ENCODE assay signal across 17 mouse cellular contexts in the genomic region with DNA sequence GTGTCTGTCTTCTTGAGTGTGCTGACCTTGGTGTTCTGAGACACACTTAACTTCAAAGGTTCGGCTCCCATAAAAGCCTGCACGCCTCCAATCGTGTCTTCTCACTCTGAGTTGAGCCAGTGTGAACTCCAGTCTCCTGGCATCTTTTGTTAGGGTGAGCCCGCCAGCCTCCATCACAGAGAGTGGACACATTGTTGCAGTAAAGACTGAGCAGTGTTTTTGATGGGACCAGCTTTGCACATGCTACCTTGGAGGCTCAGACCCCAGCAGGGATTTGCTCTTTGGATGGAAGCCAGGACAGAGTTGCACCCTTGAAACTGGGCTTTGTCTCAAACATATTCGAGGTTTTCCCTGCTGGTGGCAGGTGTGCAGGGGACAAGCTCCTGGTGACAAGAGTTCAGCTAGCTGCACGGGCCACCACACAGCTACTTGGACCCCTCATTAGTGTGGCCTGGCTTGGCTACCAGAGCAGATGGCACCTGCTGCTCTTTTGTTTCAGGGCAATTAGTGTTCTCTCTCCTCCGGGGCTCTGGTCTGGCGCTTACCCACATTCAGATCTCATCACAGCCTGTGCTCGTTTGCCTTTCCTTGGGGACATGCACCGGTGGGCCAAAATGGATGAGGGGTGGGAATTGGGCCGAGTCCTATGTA.
DNase-seq lines count a peak whose midpoint lies in the region; ATAC-seq and TF ChIP-seq lines count a peak whose summit lies in the region.
"Had no signal": no experiment of that assay in that cellular context is flagged by ENCODE, and none has a peak within 500 bp of the region (broad histone marks: within the 10 kb centered on the region; RNA-seq: fewer than 3 reads in every experiment).

No protein-coding gene starts in this region.

- WGBS in embryonic facial prominence, embryonic 14.5 days, result 69% methylated on average over 11 of the region's 11 CpGs
- WGBS in midbrain, embryonic 13.5 days, result 42% methylated on average over 11 of the region's 11 CpGs

- ATAC-seq in embryonic facial prominence, embryonic 14.5 days (ENCODE audit: low read depth), result no peak
- 0 out of 2 replicates have a peak, but pooled peaks have one; percentile 43 for ATAC-seq in midbrain, embryonic 13.5 days
- ATAC-seq: intestine, postnatal 0 days had no signal

- H3K4me1 ChIP-seq in embryonic facial prominence, embryonic 14.5 days (ENCODE audit: control insufficient read depth, insufficient read depth, low read length), result no peaks in the 10 kb centered on the region
- peaks cover 12% of the 10 kb centered on the region; the same call in 1 of the 2 replicates for H3K4me1 ChIP-seq in midbrain, embryonic 13.5 days (replicated peaks)
- H3K4me1 ChIP-seq: heart, embryonic 13.5 days; limb, embryonic 12.5 days; liver, embryonic 15.5 days had no signal

- H3K4me3 ChIP-seq in layer of hippocampus, adult 2 months, result no peak overlapping the region
- H3K4me3 ChIP-seq in embryonic facial prominence, embryonic 14.5 days (ENCODE audit: low read depth, low read length), result no peak overlapping the region
- no peak overlapping the region for H3K4me3 ChIP-seq in midbrain, embryonic 13.5 days (replicated peaks)
- H3K4me3 ChIP-seq: erythroblast, embryonic 14.5 days; heart, embryonic 13.5 days; limb, embryonic 12.5 days; liver, embryonic 15.5 days had no signal

- peak overlapping the region; percentile 61 for H3K27ac ChIP-seq in layer of hippocampus, adult 2 months
- H3K27ac ChIP-seq in embryonic facial prominence, embryonic 14.5 days (replicated peaks; ENCODE audit: low read depth, low read length), result no peak overlapping the region
- no peak overlapping the region for H3K27ac ChIP-seq in midbrain, embryonic 13.5 days
- H3K27ac ChIP-seq: heart, embryonic 13.5 days; limb, embryonic 12.5 days; liver, embryonic 15.5 days had no signal

- H3K36me3 ChIP-seq in embryonic facial prominence, embryonic 14.5 days (ENCODE audit: control insufficient read depth, insufficient read depth, low read length), result no peaks in the 10 kb centered on the region
- no peaks in the 10 kb centered on the region for H3K36me3 ChIP-seq in midbrain, embryonic 13.5 days
- H3K36me3 ChIP-seq: heart, embryonic 13.5 days; limb, embryonic 12.5 days; liver, embryonic 15.5 days had no signal

- H3K4me2 ChIP-seq in embryonic facial prominence, embryonic 14.5 days (ENCODE audit: low read depth, low read length), result no peak overlapping the region
- no peak overlapping the region for H3K4me2 ChIP-seq in midbrain, embryonic 13.5 days (replicated peaks)
- H3K4me2 ChIP-seq: heart, embryonic 13.5 days; limb, embryonic 12.5 days; liver, embryonic 15.5 days had no signal

- no peak overlapping the region for H3K9ac ChIP-seq in embryonic facial prominence, embryonic 14.5 days (ENCODE audit: low read depth, low read length)
- no peak overlapping the region for H3K9ac ChIP-seq in midbrain, embryonic 13.5 days (replicated peaks)
- H3K9ac ChIP-seq: heart, embryonic 13.5 days; limb, embryonic 12.5 days; liver, embryonic 15.5 days had no signal

- DNase-seq in layer of hippocampus, adult 2 months (ENCODE audit: low spot score in 2 of 2), result no peak
- no peak for DNase-seq in layer of hippocampus, adult 8-10 months (ENCODE audit: low spot score in 2 of 2)
- DNase-seq in brain, embryonic 14.5 days (ENCODE audit: low read depth), result peak; percentile 91
- DNase-seq in embryonic facial prominence, embryonic 14.5 days (ENCODE audit: low spot score), result peak; percentile 27
- DNase-seq in embryo, embryonic 10 days (ENCODE audit: low spot score), result no peak
- no peak for DNase-seq in kidney, adult 18-20 months
- DNase-seq: adrenal gland, postnatal 25 days; heart, postnatal 4 days; kidney, postnatal 25 days; right cerebral cortex, postnatal 4 days had no signal

- TF ChIP-seq POLR2A in brain, embryonic 14.5 days (IDR thresholded peaks at IDR 0.05; ENCODE audit: borderline replicate concordance, extremely low read depth, insufficient read depth, insufficient read length, poor library complexity, severe bottlenecking), result no peak

- TF ChIP-seq CTCF in layer of hippocampus, adult 2 months (conservative IDR thresholded peaks at IDR 0.05), result no peak
- no peak for TF ChIP-seq CTCF in brain, embryonic 14.5 days (IDR thresholded peaks at IDR 0.05; ENCODE audit: borderline replicate concordance, extremely low read depth, insufficient read depth, insufficient read length)

- no peaks in the 10 kb centered on the region for H3K9me3 ChIP-seq in embryonic facial prominence, embryonic 14.5 days (ENCODE audit: control insufficient read depth, low read length)
- H3K9me3 ChIP-seq in midbrain, embryonic 13.5 days, result no peaks in the 10 kb centered on the region
- H3K9me3 ChIP-seq: heart, embryonic 13.5 days; limb, embryonic 12.5 days; liver, embryonic 15.5 days had no signal

- H3K27me3 ChIP-seq in embryonic facial prominence, embryonic 14.5 days (replicated peaks; ENCODE audit: control insufficient read depth, insufficient read depth, low read length), result no peaks in the 10 kb centered on the region
- H3K27me3 ChIP-seq in midbrain, embryonic 13.5 days, result no peaks in the 10 kb centered on the region
- H3K27me3 ChIP-seq: CH12.LX; heart, embryonic 13.5 days; limb, embryonic 12.5 days; liver, embryonic 15.5 days had no signal

Comparison
In these comparisons a context has a peak if more than half of its experiments do, and no peak if none do; other contexts are left out.
1. DNase-seq: peak in brain, embryonic 14.5 days (single experiment) and embryonic facial prominence, embryonic 14.5 days (single experiment); none in layer of hippocampus, adult 2 months (0 of 2), layer of hippocampus, adult 8-10 months (0 of 2), embryo, embryonic 10 days (single experiment) and kidney, adult 18-20 months (single experiment).